Mouse (Mus musculus): ENCODE measurements around the gene Sebox. TPM values are rescaled to one million over a fixed set of nuclear protein-coding genes. Genes with fewer than 3 reads are reported as not detected.
A peak's percentile ranks its signal among the peaks of the same experiment; 100 is the strongest.

Sebox gene
- polyA plus RNA-seq, 1 experiment from 2014 or later: not detected

DNA sequence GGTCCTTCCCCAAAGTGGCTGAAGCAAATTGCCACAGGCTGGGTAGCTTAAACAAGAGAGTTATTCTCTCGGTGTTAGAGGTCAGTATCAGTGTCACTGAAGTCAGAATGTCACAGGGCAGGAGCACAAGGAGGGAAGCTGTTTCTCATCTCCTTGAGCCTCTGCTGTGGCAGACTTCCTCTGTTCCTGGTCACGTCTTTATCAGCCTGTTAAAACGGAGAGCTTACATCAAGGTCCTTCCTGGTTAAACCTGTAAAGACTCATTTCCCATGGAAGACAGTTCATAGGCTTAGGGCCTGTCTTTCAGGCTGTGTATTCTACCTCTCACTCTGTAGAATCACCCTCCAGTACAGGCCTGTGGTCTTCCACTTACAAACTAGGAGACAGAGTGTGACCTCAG, 35.3 kb upstream of the Sebox start:
- 0 out of 2 replicates have a peak, but pooled peaks cover 8% of the 10 kb centered on the region for H3K27me3 ChIP-seq (ENCODE audit: low read depth, poor library complexity, severe bottlenecking)
- DNase-seq (ENCODE audit: low spot score): no peak
- H3K36me3 ChIP-seq: peaks cover 31% of the 10 kb centered on the region
- no peaks in the 10 kb centered on the region for H3K9me3 ChIP-seq (replicated peaks)
- no peak overlapping the region for H3K4me3 ChIP-seq
- H3K27ac ChIP-seq (replicated peaks): no peak overlapping the region
- WGBS: 75% methylated on average over 3 of the region's 3 CpGs
- H3K4me1 ChIP-seq: peaks cover 34% of the 10 kb centered on the region

DNA sequence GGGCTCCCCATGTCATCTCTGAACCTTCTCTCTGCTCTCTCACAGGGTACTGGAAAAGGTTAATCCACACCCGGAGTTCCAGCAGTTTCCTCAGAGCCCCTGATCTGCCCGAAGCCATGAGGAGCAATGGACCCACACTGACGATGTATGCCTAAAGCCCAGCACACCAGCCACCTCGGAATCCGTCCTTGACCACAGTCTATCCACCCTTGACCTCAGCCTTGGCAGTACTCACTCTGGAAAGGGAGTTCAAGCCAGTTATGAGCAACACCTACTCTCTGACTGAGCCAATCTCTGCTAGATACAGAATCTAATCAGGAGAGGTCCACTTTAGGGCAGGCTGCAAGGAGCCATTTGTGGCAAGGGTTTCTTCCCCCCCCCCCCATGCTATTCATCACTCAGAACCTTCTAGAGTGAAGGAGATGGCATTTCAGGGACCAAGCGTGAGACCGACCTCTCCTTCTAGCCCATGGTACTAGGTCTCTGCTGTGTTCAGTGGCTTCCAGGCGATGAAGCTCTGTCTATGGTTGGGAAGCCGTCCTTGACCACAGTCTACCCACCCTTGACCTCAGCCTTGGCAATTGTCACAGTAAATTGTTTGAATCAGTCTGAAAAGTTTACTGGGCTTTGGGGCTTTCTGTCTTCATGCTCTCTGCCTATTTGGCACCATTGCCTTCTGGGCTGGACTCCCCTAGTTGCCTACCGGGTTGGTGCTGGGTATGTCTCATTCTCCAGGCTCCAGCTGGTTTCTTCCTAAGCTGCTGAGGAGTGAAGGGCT, 31.7 kb upstream of the Sebox start:
- H3K9me3 ChIP-seq (replicated peaks): no peaks in the 10 kb centered on the region
- WGBS: 91% methylated on average over 10 of the region's 10 CpGs

GRCm38 (mm10) chr11:78475289-78475688, 28.0 kb upstream of the Sebox start:
- Histone ChIP-seq H3K9me3 (replicated peaks) (no peaks in the 10 kb centered on the region), H3K36me3 (peaks cover 45% of the 10 kb centered on the region), H3K27ac (replicated peaks) (no peak overlapping the region), H3K27me3 (ENCODE audit: low read depth, poor library complexity, severe bottlenecking) (no peaks in the 10 kb centered on the region), H3K4me3 (no peak overlapping the region), H3K4me1 (no peaks in the 10 kb centered on the region)
- 89% methylated on average over 3 of the region's 3 CpGs for WGBS
- no peak for DNase-seq (ENCODE audit: low spot score)

More for the DNA sequence above, 31.7 kb upstream of the Sebox start:
- Histone ChIP-seq H3K4me3 (no peak overlapping the region), H3K27me3 (ENCODE audit: low read depth, poor library complexity, severe bottlenecking) (no peaks in the 10 kb centered on the region), H3K36me3 (peaks cover 48% of the 10 kb centered on the region), H3K4me1 (peaks cover 6% of the 10 kb centered on the region), H3K27ac (replicated peaks) (no peak overlapping the region)
- no peak for DNase-seq (ENCODE audit: low spot score)

GRCm38 (mm10) chr11:78483639-78484038, 19.6 kb upstream of the Sebox start:
- peaks cover 48% of the 10 kb centered on the region for H3K36me3 ChIP-seq
- no peak for DNase-seq (ENCODE audit: low spot score)
- 63% methylated on average over 7 of the region's 7 CpGs for WGBS
- no peaks in the 10 kb centered on the region for H3K9me3 ChIP-seq (replicated peaks)
- H3K4me1 ChIP-seq: peaks cover 6% of the 10 kb centered on the region
- no peak overlapping the region for H3K4me3 ChIP-seq
- H3K27ac ChIP-seq (replicated peaks): no peak overlapping the region
- H3K27me3 ChIP-seq (ENCODE audit: low read depth, poor library complexity, severe bottlenecking): peaks cover 51% of the 10 kb centered on the region

DNA sequence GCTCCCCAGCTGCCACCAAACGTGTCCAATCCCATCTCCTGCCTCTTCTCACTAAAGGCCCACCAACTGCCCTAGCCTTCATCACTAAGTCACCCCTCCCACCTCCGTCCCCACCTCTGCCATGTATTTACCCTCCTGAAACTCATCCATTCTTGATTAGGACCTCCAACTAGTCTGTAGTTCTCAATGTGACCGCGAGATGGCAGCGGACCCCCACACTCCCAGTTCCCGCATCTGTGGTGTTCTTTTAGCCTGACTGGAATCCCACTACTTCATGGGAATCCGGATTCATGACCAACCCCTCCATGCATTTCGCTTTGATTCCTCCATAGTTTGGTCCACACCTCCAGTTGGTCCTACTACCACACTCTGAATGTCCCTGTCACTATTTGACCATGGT, 15.1 kb upstream of the Sebox start:
- no peak overlapping the region for H3K27ac ChIP-seq (replicated peaks)
- H3K36me3 ChIP-seq: peaks cover 24% of the 10 kb centered on the region
- peaks cover 20% of the 10 kb centered on the region for H3K4me1 ChIP-seq
- 0 out of 2 replicates have a peak overlapping the region, but pooled peaks have one; percentile 20 for H3K4me3 ChIP-seq
- 3% methylated on average over 8 of the region's 8 CpGs for WGBS
- peak; percentile 81 for DNase-seq (ENCODE audit: low spot score)
- H3K27me3 ChIP-seq (ENCODE audit: low read depth, poor library complexity, severe bottlenecking): peaks cover 86% of the 10 kb centered on the region
- H3K9me3 ChIP-seq (replicated peaks): no peaks in the 10 kb centered on the region

DNA sequence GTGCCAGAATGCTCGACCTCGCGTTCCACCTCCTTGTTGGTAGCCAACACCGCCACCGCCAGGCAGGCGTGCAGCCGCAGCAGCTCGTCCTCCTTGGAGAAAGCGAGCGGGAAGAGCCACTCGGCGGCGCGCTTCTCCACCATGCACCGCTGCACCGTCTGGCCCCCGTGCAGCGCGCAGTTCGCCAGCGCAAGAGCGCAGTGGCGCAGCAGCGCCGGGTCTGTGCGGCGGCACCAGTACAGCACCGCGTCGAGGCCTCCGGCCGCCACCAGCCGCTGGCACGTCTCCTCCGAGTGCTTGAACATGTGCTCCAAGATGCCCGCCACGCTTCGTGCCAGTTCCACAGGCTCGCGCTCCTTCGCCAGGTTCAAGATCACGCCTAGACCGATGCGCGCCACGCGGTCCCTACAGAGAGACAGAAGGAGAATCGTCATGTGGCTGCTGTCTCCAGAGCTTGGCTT, 12.4 kb upstream of the Sebox start:
- Histone ChIP-seq H3K27ac (replicated peaks) (peak overlapping the region; percentile 55; the same call in 1 of the 2 replicates), H3K9me3 (replicated peaks) (no peaks in the 10 kb centered on the region), H3K4me3 (peak overlapping the region; percentile 50), H3K27me3 (ENCODE audit: low read depth, poor library complexity, severe bottlenecking) (peaks cover 94% of the 10 kb centered on the region), H3K4me1 (peaks cover 24% of the 10 kb centered on the region), H3K36me3 (peaks cover 19% of the 10 kb centered on the region)
- DNase-seq (ENCODE audit: low spot score): peak; percentile 74
- 8% methylated on average over 48 of the region's 48 CpGs for WGBS

- no peaks in the 10 kb centered on the region for H3K9me3 ChIP-seq (replicated peaks)
- peaks cover 84% of the 10 kb centered on the region for H3K27me3 ChIP-seq (ENCODE audit: low read depth, poor library complexity, severe bottlenecking)
- H3K36me3 ChIP-seq: no peaks in the 10 kb centered on the region
- H3K4me3 ChIP-seq: peak overlapping the region; percentile 73
- H3K4me1 ChIP-seq: peaks cover 59% of the 10 kb centered on the region
- DNase-seq (ENCODE audit: low spot score): peak; percentile 51
- H3K27ac ChIP-seq (replicated peaks): no peak overlapping the region
- 6% methylated on average over 6 of the region's 6 CpGs for WGBS
Measured at GRCm38 (mm10) chr11:78495904-78496303, 7.3 kb upstream of the Sebox start.

DNA sequence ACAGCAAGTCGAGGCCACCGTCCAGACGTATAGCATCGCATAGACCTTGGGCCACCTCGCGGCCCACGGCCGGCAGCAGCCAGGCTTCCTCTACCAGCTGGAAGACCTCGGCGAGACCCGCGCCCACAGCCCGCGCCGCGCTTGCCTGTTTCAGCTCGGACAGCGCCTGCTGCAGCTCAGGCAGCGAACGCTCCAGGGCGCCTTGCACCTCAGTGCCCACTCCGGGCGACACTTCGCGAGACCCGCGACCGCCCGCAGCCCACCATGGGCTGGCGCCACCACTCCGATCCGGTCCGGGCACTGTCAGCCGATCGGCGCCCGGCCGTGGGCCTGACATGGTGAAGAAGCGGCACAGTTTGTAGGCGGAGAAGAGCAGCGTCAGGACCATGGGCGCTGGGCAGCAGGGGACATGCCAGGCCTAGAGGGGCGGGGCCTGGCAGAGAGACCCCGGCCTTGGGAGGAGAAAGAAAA, 6.1 kb upstream of the Sebox start:
- H3K4me3 ChIP-seq: peak overlapping the region; percentile 73
- no peaks in the 10 kb centered on the region for H3K36me3 ChIP-seq
- H3K27ac ChIP-seq (replicated peaks): peak overlapping the region; percentile 80
- peaks cover 77% of the 10 kb centered on the region for H3K27me3 ChIP-seq (ENCODE audit: low read depth, poor library complexity, severe bottlenecking)
- H3K9me3 ChIP-seq (replicated peaks): no peaks in the 10 kb centered on the region
- peak; percentile 60 for DNase-seq (ENCODE audit: low spot score)
- WGBS: under 1% methylated on average over 44 of the region's 44 CpGs
- H3K4me1 ChIP-seq: peaks cover 59% of the 10 kb centered on the region

GRCm38 (mm10) chr11:78497544-78498522, 5.4 kb upstream of the Sebox start, which contains the start of gene Sarm1:
Gene Sarm1 (minus strand): TSS chr11:78497754.
- H3K27me3 ChIP-seq (ENCODE audit: low read depth, poor library complexity, severe bottlenecking): peaks cover 70% of the 10 kb centered on the region
- peak; percentile 96 for DNase-seq (ENCODE audit: low spot score)
- peak within 1 kb of the TSS; percentile 73 for H3K4me3 ChIP-seq
- H3K9me3 ChIP-seq (replicated peaks): no peaks in the 10 kb centered on the region
- 4% methylated on average over 36 of the region's 36 CpGs for WGBS
- H3K36me3 ChIP-seq: no peaks in the 10 kb centered on the region
- H3K4me1 ChIP-seq: peaks cover 59% of the 10 kb centered on the region
- peak within 1 kb of the TSS; percentile 80 for H3K27ac ChIP-seq (replicated peaks)

DNA sequence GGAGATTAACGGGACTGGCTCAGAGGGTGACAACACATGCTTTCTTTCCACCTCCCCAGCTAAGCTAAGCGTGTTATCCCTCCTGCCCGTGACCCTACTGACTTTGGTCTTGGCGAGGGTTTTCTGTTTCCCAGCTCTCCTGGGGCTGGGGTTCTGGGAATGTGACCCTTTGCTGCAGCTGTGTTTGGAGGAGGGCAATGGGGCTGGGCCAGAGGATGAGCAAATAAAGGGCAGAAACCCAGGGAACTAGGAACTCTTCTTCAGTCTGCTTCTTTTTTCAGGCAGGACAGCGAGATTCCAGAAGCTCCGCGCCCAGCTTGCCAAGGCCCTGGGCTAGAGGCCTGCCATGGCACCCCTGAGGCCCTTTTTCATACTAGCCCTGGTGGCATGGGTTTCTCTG, 4.2 kb upstream of the Sebox start, which contains the start of gene Vtn:
TSS of gene Vtn (plus strand) at position 88 of the 400 bp plus-strand sequence.
- peak; percentile 58 for DNase-seq (ENCODE audit: low spot score)
- Histone ChIP-seq H3K4me3 (peak within 1 kb of the TSS; percentile 73), H3K4me1 (peaks cover 59% of the 10 kb centered on the region), H3K9me3 (replicated peaks) (no peaks in the 10 kb centered on the region), H3K36me3 (no peaks in the 10 kb centered on the region), H3K27me3 (ENCODE audit: low read depth, poor library complexity, severe bottlenecking) (peaks cover 64% of the 10 kb centered on the region), H3K27ac (replicated peaks) (peak within 1 kb of the TSS; percentile 80)
- WGBS: 38% methylated on average over 7 of the region's 7 CpGs

DNA sequence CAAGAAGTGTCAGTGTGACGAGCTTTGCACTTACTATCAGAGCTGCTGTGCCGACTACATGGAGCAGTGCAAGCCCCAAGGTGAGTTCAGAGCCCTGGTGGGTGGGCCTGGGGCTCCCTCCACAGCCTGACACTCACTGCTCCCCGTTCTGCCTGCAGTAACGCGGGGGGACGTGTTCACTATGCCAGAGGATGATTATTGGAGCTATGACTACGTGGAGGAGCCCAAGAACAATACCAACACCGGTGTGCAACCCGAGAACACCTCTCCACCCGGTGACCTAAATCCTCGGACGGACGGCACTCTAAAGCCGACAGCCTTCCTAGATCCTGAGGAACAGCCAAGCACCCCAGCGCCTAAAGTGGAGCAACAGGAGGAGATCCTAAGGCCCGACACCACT, 3.7 kb upstream of the Sebox start:
- Histone ChIP-seq H3K4me3 (peak overlapping the region; percentile 73), H3K27ac (replicated peaks) (peak overlapping the region; percentile 80), H3K4me1 (peaks cover 59% of the 10 kb centered on the region), H3K9me3 (replicated peaks) (no peaks in the 10 kb centered on the region), H3K27me3 (ENCODE audit: low read depth, poor library complexity, severe bottlenecking) (peaks cover 59% of the 10 kb centered on the region), H3K36me3 (no peaks in the 10 kb centered on the region)
- DNase-seq (ENCODE audit: low spot score): no peak
- 45% methylated on average over 16 of the region's 16 CpGs for WGBS

GRCm38 (mm10) chr11:78500623-78501202, 2.5 kb upstream of the Sebox start:
- H3K4me3 ChIP-seq: peak overlapping the region; percentile 73
- H3K27me3 ChIP-seq (ENCODE audit: low read depth, poor library complexity, severe bottlenecking): peaks cover 47% of the 10 kb centered on the region
- peaks cover 9% of the 10 kb centered on the region for H3K36me3 ChIP-seq
- peak overlapping the region; percentile 80 for H3K27ac ChIP-seq (replicated peaks)
- H3K9me3 ChIP-seq (replicated peaks): no peaks in the 10 kb centered on the region
- H3K4me1 ChIP-seq: peaks cover 56% of the 10 kb centered on the region
- 83% methylated on average over 9 of the region's 9 CpGs for WGBS
- no peak for DNase-seq (ENCODE audit: low spot score)
